Mouse (Mus musculus) lung, postnatal 0 days (tissue): ENCODE data around the gene Yy2. TPM values are rescaled to one million over a fixed set of nuclear protein-coding genes. Genes with fewer than 3 reads are reported as not detected.

Experiments used
- ATAC-seq: fragments of 200-750 bp; cut with Nextera tagmentation; 2 replicates; pipeline ENCODE4 v1.8.0; 2017; ENCODE audit warnings: moderate library complexity
- DNase-seq: peaks from one replicate; pipeline ENCODE4 v3.0.0-alpha.2; 2016; ENCODE audit warnings: low spot score
- H3K27ac ChIP-seq: fragments of 300-500 bp; sonication (generic); 2 replicates; pipeline ENCODE4 v1.5.1; 2014; ENCODE audit warnings: antibody characterized with exemption, mild to moderate bottlenecking, low read length, mixed read lengths
- H3K27me3 ChIP-seq: fragments of 300-500 bp; sonication (generic); replicated peaks from 2 replicates; pipeline ENCODE4 v1.6.1; 2014; ENCODE audit warnings: low read length, mixed read lengths; ENCODE audit not compliant: insufficient read depth
- H3K36me3 ChIP-seq: fragments of 300-500 bp; sonication (generic); 2 replicates; pipeline ENCODE4 v1.6.1; 2014; ENCODE audit warnings: low read length, mixed read lengths; ENCODE audit not compliant: insufficient read depth
- H3K4me1 ChIP-seq: fragments of 300-500 bp; sonication (generic); 2 replicates; pipeline ENCODE4 v1.6.1; 2014; ENCODE audit warnings: antibody characterized with exemption, low read depth, low read length, mixed read lengths; ENCODE audit not compliant: insufficient read depth
- H3K4me2 ChIP-seq: fragments of 300-500 bp; sonication (generic); replicated peaks from 2 replicates; pipeline ENCODE4 v1.6.1; 2014; ENCODE audit warnings: low read depth, mild to moderate bottlenecking, low read length, moderate library complexity, mixed read lengths
- H3K4me3 ChIP-seq: fragments of 300-500 bp; sonication (generic); 2 replicates; pipeline ENCODE4 v1.5.1; 2014; ENCODE audit warnings: low read depth, low read length
- H3K9ac ChIP-seq: fragments of 300-500 bp; sonication (generic); replicated peaks from 2 replicates; pipeline ENCODE4 v1.6.1; 2014; ENCODE audit warnings: low read depth, mild to moderate bottlenecking
- H3K9me3 ChIP-seq: fragments of 300-500 bp; sonication (generic); 2 replicates; pipeline ENCODE4 v1.6.1; 2016; ENCODE audit warnings: low read length, mixed read lengths
- CTCF ChIP-seq: IDR thresholded peaks from 2 replicates; pipeline ENCODE4 v1.5.1; 2016; ENCODE audit warnings: antibody characterized with exemption, mild to moderate bottlenecking
- EP300 ChIP-seq: IDR thresholded peaks from 2 replicates; pipeline ENCODE4 v1.6.1; 2016; ENCODE audit warnings: antibody characterized with exemption, mild to moderate bottlenecking, control low read depth
- WGBS: fragments of 180-500 bp; shearing (Covaris S2); extraction: QIAGEN DNeasy Blood & Tissue Kit; methylation state at CpG from one replicate; pipeline ENCODE4 v1.1.7; 2014; 5-methylcytosine and 5-hydroxymethylcytosine counted together
- polyA plus RNA-seq: library from polyadenylated mRNA; unstranded; fragments of >200 nt; fragmentation: Nextera tagmentation; extraction: Ambion mirVana; gene quantifications from 2 replicates; pipeline ENCODE4 v1.2.1, GENCODE M21; 2015

The Yy2 gene
- polyA plus RNA-seq: 1.6 and 2.7 TPM in 2 replicates

GRCm38 (mm10) chrX:157568840-157569239, at the start of gene Yy2:
Yy2 (minus strand) TSS chrX:157568985.
- DNase-seq (no peak), ATAC-seq (no peak)
- TF ChIP-seq EP300 (no peak), CTCF (no peak)
- no peaks in the 10 kb centered on the region for H3K36me3 ChIP-seq
- WGBS: 90% methylated on average over 26 of the region's 26 CpGs
- H3K27ac ChIP-seq: no peak within 1 kb of the TSS
- H3K4me3 ChIP-seq: no peak within 1 kb of the TSS
- H3K27me3 ChIP-seq: no peaks in the 10 kb centered on the region
- no peaks in the 10 kb centered on the region for H3K9me3 ChIP-seq
- H3K9ac ChIP-seq: no peak within 1 kb of the TSS
- H3K4me2 ChIP-seq: no peak within 1 kb of the TSS
- H3K4me1 ChIP-seq: no peaks in the 10 kb centered on the region

- Histone ChIP-seq H3K9me3 (no peaks in the 10 kb centered on the region), H3K4me3 (no peak overlapping the region)
Measured at GRCm38 (mm10) chrX:157612894-157613293, 44.1 kb upstream of the Yy2 start.

GRCm38 (mm10) chrX:157601450-157601849, 32.7 kb upstream of the Yy2 start:
- H3K27me3 ChIP-seq: no peaks in the 10 kb centered on the region
- no peak overlapping the region for H3K9ac ChIP-seq
- 11% methylated on average over 3 of the region's 3 CpGs for WGBS
- H3K9me3 ChIP-seq: no peaks in the 10 kb centered on the region
- no peak overlapping the region for H3K4me3 ChIP-seq
- ATAC-seq: no peak
- TF ChIP-seq CTCF (peak; percentile 65), EP300 (no peak)
- H3K27ac ChIP-seq: no peak overlapping the region
- H3K4me2 ChIP-seq: no peak overlapping the region
- DNase-seq: peak; percentile 42
- H3K36me3 ChIP-seq: no peaks in the 10 kb centered on the region
- H3K4me1 ChIP-seq: no peaks in the 10 kb centered on the region

More at GRCm38 (mm10) chrX:157612894-157613293, 44.1 kb upstream of the Yy2 start:
- H3K27ac ChIP-seq: no peak overlapping the region
- no peaks in the 10 kb centered on the region for H3K36me3 ChIP-seq
- 27% methylated on average over 20 of the region's 32 CpGs for WGBS
- TF ChIP-seq CTCF: no peak
- TF ChIP-seq EP300: no peak
- peak overlapping the region; percentile 27; the same call in 1 of the 2 replicates for H3K4me2 ChIP-seq
- no peaks in the 10 kb centered on the region for H3K4me1 ChIP-seq
- no peak overlapping the region for H3K9ac ChIP-seq
- DNase-seq (no peak), ATAC-seq (peak; percentile 23; the same call in 1 of the 2 replicates)
- no peaks in the 10 kb centered on the region for H3K27me3 ChIP-seq

GRCm38 (mm10) chrX:157598186-157598996, 29.6 kb upstream of the Yy2 start, which contains the start of gene Mbtps2:
Mbtps2 (minus strand) TSS chrX:157598715.
- Histone ChIP-seq H3K27ac (peak within 1 kb of the TSS; percentile 93), H3K27me3 (no peaks in the 10 kb centered on the region), H3K9me3 (no peaks in the 10 kb centered on the region), H3K9ac (peak within 1 kb of the TSS; percentile 74), H3K4me2 (peak within 1 kb of the TSS; percentile 44), H3K36me3 (no peaks in the 10 kb centered on the region), H3K4me1 (no peaks in the 10 kb centered on the region), H3K4me3 (peak within 1 kb of the TSS; percentile 64)
- WGBS: 14% methylated on average over 34 of the region's 74 CpGs
- peak; percentile 81 for DNase-seq
- ATAC-seq: peak; percentile 85
- no peak for TF ChIP-seq CTCF
- no peak for TF ChIP-seq EP300

GRCm38 (mm10) chrX:157597585-157598185, 28.9 kb upstream of the Yy2 start:
- 12% methylated on average over 17 of the region's 17 CpGs for WGBS
- Histone ChIP-seq H3K4me1 (no peaks in the 10 kb centered on the region), H3K4me2 (peak overlapping the region; percentile 44), H3K36me3 (no peaks in the 10 kb centered on the region), H3K9me3 (no peaks in the 10 kb centered on the region), H3K27ac (peak overlapping the region; percentile 93), H3K4me3 (peak overlapping the region; percentile 64), H3K9ac (peak overlapping the region; percentile 74), H3K27me3 (no peaks in the 10 kb centered on the region)
- ATAC-seq (peak; percentile 62), DNase-seq (peak; percentile 57)
- no peak for TF ChIP-seq CTCF
- TF ChIP-seq EP300: peak; percentile 37; the same call in 1 of the 2 replicates

- H3K36me3 ChIP-seq: no peaks in the 10 kb centered on the region
- 77% methylated on average over 5 of the region's 5 CpGs for WGBS
- no peak overlapping the region for H3K4me3 ChIP-seq
- H3K4me1 ChIP-seq: no peaks in the 10 kb centered on the region
- no peaks in the 10 kb centered on the region for H3K27me3 ChIP-seq
- no peak overlapping the region for H3K27ac ChIP-seq
- no peak overlapping the region for H3K4me2 ChIP-seq
- ATAC-seq (no peak), DNase-seq (no peak)
- H3K9me3 ChIP-seq: no peaks in the 10 kb centered on the region
- H3K9ac ChIP-seq: no peak overlapping the region
- no peak for TF ChIP-seq CTCF
- TF ChIP-seq EP300: no peak
Measured at GRCm38 (mm10) chrX:157596802-157597201, 28.0 kb upstream of the Yy2 start.
